Mouse (Mus musculus) central nervous system, embryonic 14 days (tissue): Measurements from ENCODE around the gene Tcl1. TPM values are rescaled to one million over a fixed set of nuclear protein-coding genes. Genes with fewer than 3 reads are reported as not detected.

ENCODE experiments used
- polyA plus RNA-seq: library from polyadenylated mRNA; depleted of rRNA; stranded (reverse); fragments of >200 nt; gene quantifications from 2 replicates; pipeline ENCODE4 v1.2.3, GENCODE M21; 2012; rRNA removed

Gene Tcl1
- not detected in 2 replicates for polyA plus RNA-seq

GRCm38 (mm10) chr12:105222601-105223319 is at the start of gene Tcl1:
Gene Tcl1, minus strand, starts transcription at chr12:105222793.

GRCm38 (mm10) chr12:105201657-105202056 is 20.9 kb downstream of the Tcl1 start, which contains the start of gene Tcl1b4:
Gene Tcl1b4, plus strand, starts transcription at chr12:105201957.

GRCm38 (mm10) chr12:105190743-105191142 is 31.9 kb downstream of the Tcl1 start, which contains the start of gene Tcl1b3:
Gene Tcl1b3, plus strand, starts transcription at chr12:105191043.

GRCm38 (mm10) chr12:105176044-105176443 is 46.5 kb downstream of the Tcl1 start, which contains the start of gene Tcl1b5:
Gene Tcl1b5, plus strand, starts transcription at chr12:105176344.

Other genes with a start within 250 kb of the Tcl1 start
- 0.44 and 0.83 TPM in 2 replicates for gene Syne3, start 213.0 kb downstream of the Tcl1 start, polyA plus RNA-seq
- gene Glrx5, start 190.1 kb downstream of the Tcl1 start, polyA plus RNA-seq, result 76.2 and 76.7 TPM in 2 replicates
- gene Tcl1b2, start 76.8 kb downstream of the Tcl1 start, polyA plus RNA-seq, result 0.11 TPM in 1 of 2 replicates, not detected in the other
- gene Tcl1b1, start 63.1 kb downstream of the Tcl1 start, polyA plus RNA-seq, result not detected in 2 replicates
- not detected in 2 replicates for gene Tcl1b5, start 46.4 kb downstream of the Tcl1 start, polyA plus RNA-seq
- gene Tcl1b3, start 31.8 kb downstream of the Tcl1 start, polyA plus RNA-seq, result not detected in 2 replicates
- not detected in 2 replicates for gene Tcl1b4, start 20.8 kb downstream of the Tcl1 start, polyA plus RNA-seq
- gene Tunar, start 111.1 kb upstream of the Tcl1 start, polyA plus RNA-seq, result 7.4 and 9.6 TPM in 2 replicates
- gene D430019H16Rik, start 231.1 kb upstream of the Tcl1 start, polyA plus RNA-seq, result 76.4 and 79.2 TPM in 2 replicates